Mouse (Mus musculus) midbrain, postnatal 0 days (tissue): ENCODE results near the gene Cenpa. TPM values are rescaled to one million over a fixed set of nuclear protein-coding genes. Genes with fewer than 3 reads are reported as not detected.

Experiments
- ATAC-seq: fragments of 200-750 bp; cut with Nextera tagmentation; 2 replicates; pipeline ENCODE4 v1.8.0; 2017; ENCODE audit warnings: moderate number of reproducible peaks, mild to moderate bottlenecking, moderate TSS enrichment, moderate library complexity; ENCODE audit not compliant: low FRiP score
- DNase-seq: peaks from one replicate; pipeline ENCODE4 v3.0.0-alpha.2; 2015; ENCODE audit warnings: low spot score
- H3K27ac ChIP-seq: fragments of 300-500 bp; sonication (generic); 2 replicates; pipeline ENCODE4 v1.5.1; 2014; ENCODE audit warnings: low read depth, mild to moderate bottlenecking, low read length, mixed read lengths
- H3K27me3 ChIP-seq: fragments of 300-500 bp; sonication (generic); 2 replicates; pipeline ENCODE4 v1.6.1; 2014; ENCODE audit warnings: low read length, control low read depth, mixed read lengths; ENCODE audit not compliant: insufficient read depth
- H3K36me3 ChIP-seq: fragments of 300-500 bp; sonication (generic); 2 replicates; pipeline ENCODE4 v1.6.1; 2014; ENCODE audit warnings: low read length, control low read depth, mixed read lengths; ENCODE audit not compliant: insufficient read depth
- H3K4me1 ChIP-seq: fragments of 300-500 bp; sonication (generic); 2 replicates; pipeline ENCODE4 v1.6.1; 2014; ENCODE audit warnings: mild to moderate bottlenecking, control low read depth, antibody characterized with exemption, low read length, mixed read lengths; ENCODE audit not compliant: insufficient read depth
- H3K4me2 ChIP-seq: fragments of 300-500 bp; sonication (generic); 2 replicates; pipeline ENCODE4 v1.6.1; 2014; ENCODE audit warnings: low read depth, mild to moderate bottlenecking, low read length, mixed read lengths; ENCODE audit not compliant: poor library complexity, severe bottlenecking
- H3K4me3 ChIP-seq: fragments of 300-500 bp; sonication (generic); 2 replicates; pipeline ENCODE4 v1.5.1; 2014; ENCODE audit warnings: low read depth, mild to moderate bottlenecking, low read length, moderate library complexity
- H3K9ac ChIP-seq: fragments of 300-500 bp; sonication (generic); replicated peaks from 2 replicates; pipeline ENCODE4 v1.6.1; 2014; ENCODE audit warnings: mild to moderate bottlenecking, low read length, moderate library complexity, mixed read lengths; ENCODE audit not compliant: poor library complexity, severe bottlenecking
- H3K9me3 ChIP-seq: fragments of 300-500 bp; sonication (generic); 2 replicates; pipeline ENCODE4 v1.6.1; 2016; ENCODE audit warnings: low read length, control low read depth
- CTCF ChIP-seq: IDR thresholded peaks from 2 replicates; pipeline ENCODE4 v1.5.1; 2016; ENCODE audit warnings: antibody characterized with exemption, mild to moderate bottlenecking
- WGBS: fragments of 180-500 bp; shearing (Covaris S2); extraction: QIAGEN DNeasy Blood & Tissue Kit; methylation state at CpG from one replicate; pipeline ENCODE4 v1.1.7; 2014; 5-methylcytosine and 5-hydroxymethylcytosine counted together
- polyA plus RNA-seq: library from polyadenylated mRNA; unstranded; fragments of >200 nt; fragmentation: Nextera tagmentation; extraction: Ambion mirVana; gene quantifications from 2 replicates; pipeline ENCODE4 v1.2.1, GENCODE M21; 2015
- total RNA-seq: library from RNA; depleted of rRNA; stranded (reverse); fragments of >200 nt; gene quantifications from 2 replicates; pipeline ENCODE4 v1.2.3, GENCODE M21; 2014; rRNA removed

Cenpa gene
- 8.9 and 9.4 TPM in 2 replicates for total RNA-seq
- polyA plus RNA-seq = 19.6 and 22.6 TPM in 2 replicates

- TF ChIP-seq CTCF = no peak
- Histone ChIP-seq H3K9me3 (no peaks in the 10 kb centered on the region), H3K27ac (peak within 1 kb of the TSS; percentile 67), H3K4me2 (peak within 1 kb of the TSS; percentile 97), H3K4me3 (peak within 1 kb of the TSS; percentile 66), H3K4me1 (no peaks in the 10 kb centered on the region), H3K36me3 (no peaks in the 10 kb centered on the region), H3K9ac (peak within 1 kb of the TSS; percentile 48), H3K27me3 (no peaks in the 10 kb centered on the region)
- DNase-seq (peak; percentile 97), ATAC-seq (peak; percentile 94)
- under 1% methylated on average over 40 of the region's 40 CpGs for whole genome bisulfite sequencing
Observed at GRCm38 (mm10) chr5:30666391-30667195, at the start of gene Cenpa. Cenpa (plus strand) TSS chr5:30666777.

GRCm38 (mm10) chr5:30617357-30617756 is 49.2 kb upstream of the Cenpa start:
- Histone ChIP-seq H3K4me2 (no peak overlapping the region), H3K27me3 (peaks cover 8% of the 10 kb centered on the region), H3K9me3 (no peaks in the 10 kb centered on the region), H3K27ac (no peak overlapping the region), H3K36me3 (no peaks in the 10 kb centered on the region), H3K4me3 (no peak overlapping the region), H3K4me1 (peaks cover 3% of the 10 kb centered on the region; the same call in 1 of the 2 replicates), H3K9ac (no peak overlapping the region)
- no peak for TF ChIP-seq CTCF
- ATAC-seq (no peak), DNase-seq (no peak)
- WGBS = 36% methylated on average over 3 of the region's 3 CpGs

GRCm38 (mm10) chr5:30617851-30618250 is 48.7 kb upstream of the Cenpa start:
- Histone ChIP-seq H3K27me3 (peaks cover 8% of the 10 kb centered on the region), H3K9me3 (no peaks in the 10 kb centered on the region), H3K4me2 (no peak overlapping the region), H3K4me3 (no peak overlapping the region), H3K9ac (no peak overlapping the region), H3K4me1 (peaks cover 8% of the 10 kb centered on the region; the same call in 1 of the 2 replicates), H3K36me3 (no peaks in the 10 kb centered on the region), H3K27ac (no peak overlapping the region)
- WGBS = 28% methylated on average over 11 of the region's 11 CpGs
- TF ChIP-seq CTCF = no peak
- no peak for ATAC-seq
- DNase-seq = no peak

GRCm38 (mm10) chr5:30618376-30619003 is 48.1 kb upstream of the Cenpa start:
- ATAC-seq (no peak), DNase-seq (no peak)
- Histone ChIP-seq H3K9ac (no peak overlapping the region), H3K27me3 (peaks cover 8% of the 10 kb centered on the region), H3K27ac (no peak overlapping the region), H3K4me1 (peaks cover 9% of the 10 kb centered on the region; the same call in 1 of the 2 replicates), H3K9me3 (no peaks in the 10 kb centered on the region), H3K36me3 (no peaks in the 10 kb centered on the region), H3K4me2 (no peak overlapping the region), H3K4me3 (no peak overlapping the region)
- TF ChIP-seq CTCF = no peak
- WGBS = 83% methylated on average over 8 of the region's 8 CpGs

- ATAC-seq (no peak), DNase-seq (no peak)
- TF ChIP-seq CTCF = no peak
- H3K36me3 ChIP-seq = no peaks in the 10 kb centered on the region
- WGBS = 87% methylated on average over 2 of the region's 2 CpGs
- peaks cover 8% of the 10 kb centered on the region for H3K27me3 ChIP-seq
- no peaks in the 10 kb centered on the region for H3K9me3 ChIP-seq
- H3K9ac ChIP-seq = no peak overlapping the region
- H3K4me2 ChIP-seq = no peak overlapping the region
- H3K4me3 ChIP-seq = no peak overlapping the region
- no peak overlapping the region for H3K27ac ChIP-seq
- H3K4me1 ChIP-seq = peaks cover 9% of the 10 kb centered on the region; the same call in 1 of the 2 replicates
Observed at GRCm38 (mm10) chr5:30619211-30619610, 47.4 kb upstream of the Cenpa start.

- 99% methylated on average over 20 of the region's 20 CpGs for WGBS
- no peak for ATAC-seq
- Histone ChIP-seq H3K4me2 (no peak overlapping the region), H3K4me3 (no peak overlapping the region), H3K9ac (no peak overlapping the region), H3K4me1 (peaks cover 9% of the 10 kb centered on the region; the same call in 1 of the 2 replicates), H3K27me3 (peaks cover 8% of the 10 kb centered on the region), H3K9me3 (no peaks in the 10 kb centered on the region), H3K27ac (no peak overlapping the region), H3K36me3 (no peaks in the 10 kb centered on the region)
- no peak for TF ChIP-seq CTCF
- DNase-seq = no peak
Observed at GRCm38 (mm10) chr5:30620567-30620966, 46.0 kb upstream of the Cenpa start.
